Mouse (Mus musculus): ENCODE results near the gene Trpc6. TPM values are rescaled to one million over a fixed set of nuclear protein-coding genes. Genes with fewer than 3 reads are reported as not detected.

Gene Trpc6
- polyA plus RNA-seq (2014; fragmentation: Nextera tagmentation; extraction: Ambion mirVana): 0.37 and 0.46 TPM in 2 replicates

DNA sequence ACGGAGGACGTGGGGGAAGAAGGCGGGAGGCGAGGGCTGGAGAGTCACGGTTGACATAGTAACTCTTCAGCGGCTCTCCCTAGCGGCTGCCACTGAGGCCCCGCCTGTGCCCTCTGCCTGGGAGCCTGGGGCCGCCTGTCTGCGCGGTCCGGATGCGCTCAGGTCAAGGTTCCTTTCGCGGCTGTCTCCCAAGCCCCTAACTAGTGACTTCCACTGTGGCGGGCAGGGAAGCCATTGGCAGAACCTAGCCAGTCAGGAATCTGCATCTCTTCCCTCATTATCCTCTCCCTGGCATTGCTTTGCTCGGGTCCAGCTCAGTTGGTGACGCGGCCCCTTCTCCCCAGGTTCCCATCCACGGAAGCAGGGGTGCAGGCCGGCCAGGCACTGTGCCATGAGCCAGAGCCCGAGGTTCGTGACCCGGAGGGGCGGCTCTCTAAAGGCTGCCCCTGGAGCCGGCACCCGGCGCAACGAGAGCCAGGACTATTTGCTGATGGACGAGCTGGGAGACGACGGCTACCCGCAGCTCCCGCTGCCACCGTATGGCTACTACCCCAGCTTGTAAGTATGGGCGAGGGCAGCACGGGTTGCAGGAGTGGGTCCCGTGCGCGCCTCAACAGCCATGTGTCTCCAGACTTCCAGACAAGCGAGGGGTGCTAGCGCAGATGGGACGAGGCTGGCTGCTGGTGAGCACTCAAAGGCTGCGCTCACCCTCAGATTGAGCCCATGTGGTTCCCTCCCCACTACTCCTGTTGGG, at the start of gene Trpc6:
Gene Trpc6 (plus strand): TSS at position 102 of the 754 bp plus-strand sequence.
- H3K9me3 ChIP-seq (replicated peaks; ENCODE audit: control insufficient read depth, low read length): no peaks in the 10 kb centered on the region
- 0 out of 2 replicates have a peak, but pooled peaks cover 3% of the 10 kb centered on the region for H3K4me1 ChIP-seq (ENCODE audit: control insufficient read depth, insufficient read depth, low read length)
- no peaks in the 10 kb centered on the region for H3K36me3 ChIP-seq (ENCODE audit: control insufficient read depth, insufficient read depth, low read length)
- peak; percentile 90 for ATAC-seq
- under 1% methylated on average over 43 of the region's 44 CpGs for WGBS
- peak within 1 kb of the TSS; percentile 47 for H3K4me3 ChIP-seq (ENCODE audit: low read depth, low read length)
- peak; percentile 35 for DNase-seq (ENCODE audit: low spot score)
- peaks cover 5% of the 10 kb centered on the region; the same call in 1 of the 2 replicates for H3K27me3 ChIP-seq (replicated peaks; ENCODE audit: control insufficient read depth, insufficient read depth, low read length)
- H3K4me2 ChIP-seq (ENCODE audit: low read length): peak within 1 kb of the TSS; percentile 97
- peak within 1 kb of the TSS; percentile 67 for H3K9ac ChIP-seq (ENCODE audit: low read length)
- no peak within 1 kb of the TSS for H3K27ac ChIP-seq (ENCODE audit: low read depth, low read length)

DNA sequence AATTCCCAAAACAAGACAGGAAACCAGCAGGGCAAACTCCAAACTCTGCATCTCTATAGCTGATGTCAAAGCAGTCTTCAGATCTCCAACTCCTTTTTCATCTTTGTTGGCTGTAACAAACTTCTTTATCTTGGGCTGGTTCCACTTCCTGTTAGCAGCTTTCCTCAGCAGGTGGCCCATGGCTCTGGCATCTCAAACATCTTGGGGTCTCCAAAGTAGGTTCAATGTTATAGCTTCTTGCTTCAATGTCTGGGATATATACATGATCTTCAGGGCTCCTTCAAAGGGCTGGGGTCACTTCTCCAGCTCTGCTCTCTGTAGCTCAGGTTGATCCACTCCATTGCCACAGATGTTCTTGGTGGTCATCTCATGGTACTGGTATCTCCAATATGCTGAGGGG, 23.0 kb upstream of the Trpc6 start:
- H3K4me2 ChIP-seq (ENCODE audit: low read length): no peak overlapping the region
- H3K4me3 ChIP-seq (ENCODE audit: low read depth, low read length): no peak overlapping the region
- H3K4me1 ChIP-seq (ENCODE audit: control insufficient read depth, insufficient read depth, low read length): no peaks in the 10 kb centered on the region
- no peak overlapping the region for H3K9ac ChIP-seq (ENCODE audit: low read length)
- DNase-seq (ENCODE audit: low spot score) (no peak), ATAC-seq (no peak)
- no peaks in the 10 kb centered on the region for H3K36me3 ChIP-seq (ENCODE audit: control insufficient read depth, insufficient read depth, low read length)
- no peaks in the 10 kb centered on the region for H3K9me3 ChIP-seq (replicated peaks; ENCODE audit: control insufficient read depth, low read length)
- no peaks in the 10 kb centered on the region for H3K27me3 ChIP-seq (replicated peaks; ENCODE audit: control insufficient read depth, insufficient read depth, low read length)
- no peak overlapping the region for H3K27ac ChIP-seq (ENCODE audit: low read depth, low read length)

GRCm38 (mm10) chr9:8533670-8534069, 10.3 kb upstream of the Trpc6 start:
- Histone ChIP-seq H3K4me1 (ENCODE audit: control insufficient read depth, insufficient read depth, low read length) (no peaks in the 10 kb centered on the region), H3K27me3 (replicated peaks; ENCODE audit: control insufficient read depth, insufficient read depth, low read length) (no peaks in the 10 kb centered on the region), H3K9ac (ENCODE audit: low read length) (no peak overlapping the region), H3K4me2 (ENCODE audit: low read length) (no peak overlapping the region), H3K9me3 (replicated peaks; ENCODE audit: control insufficient read depth, low read length) (no peaks in the 10 kb centered on the region), H3K27ac (ENCODE audit: low read depth, low read length) (no peak overlapping the region), H3K36me3 (ENCODE audit: control insufficient read depth, insufficient read depth, low read length) (no peaks in the 10 kb centered on the region), H3K4me3 (ENCODE audit: low read depth, low read length) (no peak overlapping the region)
- DNase-seq (ENCODE audit: low spot score) (no peak), ATAC-seq (no peak)
- 96% methylated on average over 1 of the region's 1 CpGs for WGBS

GRCm38 (mm10) chr9:8545236-8545635, 1.3 kb downstream of the Trpc6 start:
- 80% methylated on average over 2 of the region's 2 CpGs for WGBS
- ATAC-seq (no peak), DNase-seq (ENCODE audit: low spot score) (no peak)
- Histone ChIP-seq H3K27ac (ENCODE audit: low read depth, low read length) (no peak overlapping the region), H3K9ac (ENCODE audit: low read length) (no peak overlapping the region), H3K4me3 (ENCODE audit: low read depth, low read length) (no peak overlapping the region), H3K36me3 (ENCODE audit: control insufficient read depth, insufficient read depth, low read length) (no peaks in the 10 kb centered on the region), H3K4me1 (ENCODE audit: control insufficient read depth, insufficient read depth, low read length) (0 out of 2 replicates have a peak, but pooled peaks cover 3% of the 10 kb centered on the region), H3K4me2 (ENCODE audit: low read length) (no peak overlapping the region), H3K27me3 (replicated peaks; ENCODE audit: control insufficient read depth, insufficient read depth, low read length) (peaks cover 5% of the 10 kb centered on the region; the same call in 1 of the 2 replicates), H3K9me3 (replicated peaks; ENCODE audit: control insufficient read depth, low read length) (no peaks in the 10 kb centered on the region)

DNA sequence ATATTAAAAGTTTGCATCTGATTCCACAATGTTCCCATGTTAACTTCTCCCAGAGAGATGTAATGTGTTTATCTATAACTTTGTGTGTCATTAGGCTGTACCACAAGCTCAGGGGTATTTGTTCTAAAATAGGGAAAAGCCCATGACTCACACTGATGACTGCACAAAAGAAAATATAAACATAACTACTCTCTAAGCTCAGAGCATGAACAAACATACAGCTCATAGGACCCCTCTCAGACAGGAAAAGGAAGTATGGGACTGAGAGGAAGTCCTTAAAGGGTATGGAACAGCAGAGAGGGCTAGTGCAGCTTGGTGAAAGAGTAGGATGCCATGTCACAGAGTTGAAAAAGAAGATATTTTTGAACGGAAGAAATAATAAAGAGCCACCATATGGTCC, 14.6 kb downstream of the Trpc6 start:
- no peak overlapping the region for H3K4me2 ChIP-seq (ENCODE audit: low read length)

GRCm38 (mm10) chr9:8592618-8593017, 48.7 kb downstream of the Trpc6 start:
- no peak for ATAC-seq
- H3K4me3 ChIP-seq (ENCODE audit: low read depth, low read length): no peak overlapping the region
- H3K36me3 ChIP-seq (ENCODE audit: control insufficient read depth, insufficient read depth, low read length): no peaks in the 10 kb centered on the region
- no peak for DNase-seq (ENCODE audit: low spot score)
- H3K27me3 ChIP-seq (replicated peaks; ENCODE audit: control insufficient read depth, insufficient read depth, low read length): no peaks in the 10 kb centered on the region
- no peak overlapping the region for H3K27ac ChIP-seq (ENCODE audit: low read depth, low read length)
- H3K9ac ChIP-seq (ENCODE audit: low read length): no peak overlapping the region
- no peak overlapping the region for H3K4me2 ChIP-seq (ENCODE audit: low read length)
- H3K9me3 ChIP-seq (replicated peaks; ENCODE audit: control insufficient read depth, low read length): no peaks in the 10 kb centered on the region
- no peaks in the 10 kb centered on the region for H3K4me1 ChIP-seq (ENCODE audit: control insufficient read depth, insufficient read depth, low read length)
- WGBS: 55% methylated on average over 6 of the region's 6 CpGs

More for the DNA sequence above, 14.6 kb downstream of the Trpc6 start:
- H3K9ac ChIP-seq (ENCODE audit: low read length): no peak overlapping the region
- WGBS: 73% methylated on average over 1 of the region's 1 CpGs
- ATAC-seq (no peak), DNase-seq (ENCODE audit: low spot score) (no peak)
- H3K27me3 ChIP-seq (replicated peaks; ENCODE audit: control insufficient read depth, insufficient read depth, low read length): no peaks in the 10 kb centered on the region
- no peaks in the 10 kb centered on the region for H3K9me3 ChIP-seq (replicated peaks; ENCODE audit: control insufficient read depth, low read length)
- no peaks in the 10 kb centered on the region for H3K36me3 ChIP-seq (ENCODE audit: control insufficient read depth, insufficient read depth, low read length)
- no peak overlapping the region for H3K27ac ChIP-seq (ENCODE audit: low read depth, low read length)
- H3K4me1 ChIP-seq (ENCODE audit: control insufficient read depth, insufficient read depth, low read length): no peaks in the 10 kb centered on the region
- H3K4me3 ChIP-seq (ENCODE audit: low read depth, low read length): no peak overlapping the region

DNA sequence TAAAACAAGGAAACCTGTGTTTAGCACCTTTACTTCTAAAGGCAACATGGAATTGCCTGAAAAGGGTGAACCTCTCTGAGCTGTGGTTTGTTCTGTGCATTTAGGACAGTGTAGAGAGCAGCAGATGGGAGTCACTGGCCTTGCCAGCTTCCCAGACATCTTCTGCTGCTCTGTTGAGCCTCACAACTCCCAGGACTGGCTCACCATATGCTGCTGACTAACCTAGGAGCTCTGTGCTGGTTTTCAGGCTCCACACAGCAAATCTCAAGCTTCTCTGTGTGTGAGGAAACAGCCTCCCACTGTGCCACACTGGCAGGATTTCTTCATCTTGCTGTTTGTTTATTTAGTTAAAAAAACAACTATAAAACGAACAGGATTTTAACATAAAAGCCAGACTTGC, 53.1 kb downstream of the Trpc6 start:
- Histone ChIP-seq H3K4me1 (ENCODE audit: control insufficient read depth, insufficient read depth, low read length) (no peaks in the 10 kb centered on the region), H3K27me3 (replicated peaks; ENCODE audit: control insufficient read depth, insufficient read depth, low read length) (no peaks in the 10 kb centered on the region), H3K4me3 (ENCODE audit: low read depth, low read length) (no peak overlapping the region), H3K4me2 (ENCODE audit: low read length) (no peak overlapping the region), H3K9ac (ENCODE audit: low read length) (no peak overlapping the region), H3K27ac (ENCODE audit: low read depth, low read length) (no peak overlapping the region), H3K9me3 (replicated peaks; ENCODE audit: control insufficient read depth, low read length) (no peaks in the 10 kb centered on the region), H3K36me3 (ENCODE audit: control insufficient read depth, insufficient read depth, low read length) (no peaks in the 10 kb centered on the region)
- DNase-seq (ENCODE audit: low spot score) (peak; percentile 17), ATAC-seq (peak; percentile 52; the same call in 1 of the 2 replicates)
- 47% methylated on average over 1 of the region's 1 CpGs for WGBS

DNA sequence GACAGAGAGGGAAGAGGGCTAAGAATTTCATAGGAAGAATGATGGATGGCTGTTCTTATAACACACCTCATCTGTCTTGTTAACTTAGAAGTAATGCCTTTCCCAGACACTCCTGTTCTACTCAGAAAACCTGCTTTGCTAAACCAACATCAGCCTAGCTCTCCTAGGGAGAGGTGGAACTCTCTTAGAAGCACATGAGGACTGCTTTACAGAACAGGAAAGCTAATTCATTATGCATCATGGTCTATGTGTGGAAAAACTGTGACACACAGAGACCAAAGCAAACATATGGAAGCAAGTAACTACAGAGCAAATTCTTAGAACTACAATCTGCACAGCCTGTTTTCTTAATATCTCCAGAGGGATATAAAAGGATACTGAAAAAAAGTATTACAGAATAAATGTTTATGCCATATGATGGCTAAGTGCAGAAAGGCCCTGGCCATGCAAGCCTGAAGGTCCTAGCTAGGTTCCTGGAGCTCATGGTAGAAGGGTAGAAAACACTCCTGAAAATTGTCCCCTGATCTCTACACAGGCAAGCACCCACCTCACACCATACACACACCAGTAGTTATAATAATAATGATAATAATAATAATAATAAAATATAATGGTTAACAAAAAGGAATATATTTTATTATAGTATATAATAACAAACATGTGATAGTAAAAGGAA, 63.0 kb downstream of the Trpc6 start:
- DNase-seq (ENCODE audit: low spot score) (no peak), ATAC-seq (no peak)
- Histone ChIP-seq H3K4me1 (ENCODE audit: control insufficient read depth, insufficient read depth, low read length) (no peaks in the 10 kb centered on the region), H3K4me3 (ENCODE audit: low read depth, low read length) (no peak overlapping the region), H3K27ac (ENCODE audit: low read depth, low read length) (no peak overlapping the region), H3K27me3 (replicated peaks; ENCODE audit: control insufficient read depth, insufficient read depth, low read length) (no peaks in the 10 kb centered on the region), H3K4me2 (ENCODE audit: low read length) (no peak overlapping the region), H3K36me3 (ENCODE audit: control insufficient read depth, insufficient read depth, low read length) (no peaks in the 10 kb centered on the region), H3K9ac (ENCODE audit: low read length) (no peak overlapping the region), H3K9me3 (replicated peaks; ENCODE audit: control insufficient read depth, low read length) (no peaks in the 10 kb centered on the region)

GRCm38 (mm10) chr9:8634344-8634743, 90.4 kb downstream of the Trpc6 start:
- Histone ChIP-seq H3K4me1 (ENCODE audit: control insufficient read depth, insufficient read depth, low read length) (no peaks in the 10 kb centered on the region), H3K9me3 (replicated peaks; ENCODE audit: control insufficient read depth, low read length) (no peaks in the 10 kb centered on the region), H3K27ac (ENCODE audit: low read depth, low read length) (no peak overlapping the region), H3K4me3 (ENCODE audit: low read depth, low read length) (no peak overlapping the region), H3K36me3 (ENCODE audit: control insufficient read depth, insufficient read depth, low read length) (no peaks in the 10 kb centered on the region), H3K4me2 (ENCODE audit: low read length) (no peak overlapping the region), H3K9ac (ENCODE audit: low read length) (no peak overlapping the region), H3K27me3 (replicated peaks; ENCODE audit: control insufficient read depth, insufficient read depth, low read length) (no peaks in the 10 kb centered on the region)
- 43% methylated on average over 2 of the region's 2 CpGs for WGBS
- ATAC-seq (no peak), DNase-seq (ENCODE audit: low spot score) (peak; percentile 35)
